8 mouse cellular contexts compared by ENCODE assay signal in genomic region chr4:129555862-129556531, GRCm38 (mm10). TPM values are rescaled to one million over a fixed set of nuclear protein-coding genes. Genes with fewer than 3 reads are reported as not detected.
DNase-seq lines count a peak whose midpoint lies in the region; ATAC-seq and TF ChIP-seq lines count a peak whose summit lies in the region.

No protein-coding gene starts in this region.

- H3K4me1 ChIP-seq in MEL (ENCODE audit: control insufficient read depth in 1 of 2, insufficient read depth in 2 of 2, low read length in 2 of 2): peaks cover 0 to 15% of the 10 kb centered on the region in 2 experiments; a peak in 2 of 4 replicates
- H3K4me1 ChIP-seq in embryonic facial prominence, embryonic 13.5 days: peaks cover 17% of the 10 kb centered on the region
- H3K4me1 ChIP-seq in hindbrain, postnatal 0 days (ENCODE audit: insufficient read depth, low read length): 0 out of 2 replicates have a peak, but pooled peaks cover 14% of the 10 kb centered on the region

- TF ChIP-seq POLR2A in MEL (IDR thresholded peaks at IDR 0.05; ENCODE audit: control insufficient read depth in 1 of 2, insufficient read depth in 1 of 2, low read depth in 1 of 2, low read length in 2 of 2, poor library complexity in 1 of 2): no peak

- H3K4me3 ChIP-seq in MEL (ENCODE audit: control insufficient read depth in 1 of 2, insufficient read depth in 1 of 2, low read depth in 2 of 2, low read length in 2 of 2): peak overlapping the region; percentile 71 to 89
- H3K4me3 ChIP-seq in embryonic facial prominence, embryonic 13.5 days: peak overlapping the region; percentile 55
- peak overlapping the region; percentile 41 for H3K4me3 ChIP-seq in hindbrain, postnatal 0 days (ENCODE audit: low read length)

- no peaks in the 10 kb centered on the region for H3K9me3 ChIP-seq in MEL (replicated peaks; ENCODE audit: insufficient read depth, low read length)
- no peaks in the 10 kb centered on the region for H3K9me3 ChIP-seq in embryonic facial prominence, embryonic 13.5 days
- no peaks in the 10 kb centered on the region for H3K9me3 ChIP-seq in hindbrain, postnatal 0 days (ENCODE audit: low read length)

- H3K27me3 ChIP-seq in MEL (ENCODE audit: control insufficient read depth in 1 of 2, insufficient read depth in 2 of 2, low read length in 2 of 2): no peaks in the 10 kb centered on the region
- no peaks in the 10 kb centered on the region for H3K27me3 ChIP-seq in embryonic facial prominence, embryonic 13.5 days
- no peaks in the 10 kb centered on the region for H3K27me3 ChIP-seq in hindbrain, postnatal 0 days (ENCODE audit: insufficient read depth, low read length)

- peak overlapping the region; percentile 66 for H3K9ac ChIP-seq in MEL (ENCODE audit: control insufficient read depth, low read depth, low read length, poor library complexity, severe bottlenecking)
- peak overlapping the region; percentile 75 for H3K9ac ChIP-seq in embryonic facial prominence, embryonic 13.5 days
- H3K9ac ChIP-seq in hindbrain, postnatal 0 days (replicated peaks; ENCODE audit: low read length): peak overlapping the region; percentile 58

- TF ChIP-seq CTCF in MEL (IDR thresholded peaks at IDR 0.05 in 2 of 3, conservative IDR thresholded peaks at IDR 0.05 in 1 of 3; ENCODE audit: control insufficient read depth in 1 of 3, insufficient read depth in 1 of 3, low read depth in 2 of 3, low read length in 3 of 3, poor library complexity in 1 of 3, severe bottlenecking in 1 of 3): no peak
- TF ChIP-seq CTCF in hindbrain, postnatal 0 days (IDR thresholded peaks at IDR 0.05; ENCODE audit: low read depth): no peak

- H3K36me3 ChIP-seq in MEL (ENCODE audit: control insufficient read depth in 1 of 2, insufficient read depth in 2 of 2, low read length in 2 of 2): peaks cover 0 to 2% of the 10 kb centered on the region in 2 experiments; a peak in 2 of 4 replicates
- no peaks in the 10 kb centered on the region for H3K36me3 ChIP-seq in embryonic facial prominence, embryonic 13.5 days
- H3K36me3 ChIP-seq in hindbrain, postnatal 0 days (ENCODE audit: insufficient read depth, low read length): no peaks in the 10 kb centered on the region

- TF ChIP-seq EP300 in MEL (IDR thresholded peaks at IDR 0.05; ENCODE audit: low read depth in 1 of 2, low read length in 2 of 2): no peak

- TF ChIP-seq RAD21 in MEL (IDR thresholded peaks at IDR 0.05; ENCODE audit: low read depth, low read length): no peak

- peak; percentile 16; the same call in 1 of the 2 replicates for ATAC-seq in embryonic facial prominence, embryonic 13.5 days (ENCODE audit: insufficient number of reproducible peaks, insufficient read depth, low FRiP score, low TSS enrichment, low read depth)
- ATAC-seq in hindbrain, postnatal 0 days: peak; percentile 77
- 0 out of 2 replicates have a peak, but pooled peaks have one; percentile 12 for ATAC-seq in megakaryocyte progenitor cell, adult 5-6 weeks (replicated peaks; ENCODE audit: poor library complexity)
- ATAC-seq in CD4-positive, CD25-positive, alpha-beta regulatory T cell, adult 4 months: no peak

- peak; percentile 29 for DNase-seq in kidney, postnatal 14 days
- no peak for DNase-seq in kidney, postnatal 10 days
- peak; percentile 43 for DNase-seq in MEL (ENCODE audit: low read depth, low spot score)
- peak; percentile 22 for DNase-seq in hindbrain, postnatal 0 days (ENCODE audit: low spot score)
- no peak for DNase-seq in c-Kit-positive CD71-positive TER-119-positive erythroid progenitor cells, embryonic 14.5 days (ENCODE audit: low spot score)

- peak overlapping the region; percentile 86 for H3K4me2 ChIP-seq in embryonic facial prominence, embryonic 13.5 days
- H3K4me2 ChIP-seq in hindbrain, postnatal 0 days (ENCODE audit: low read depth, low read length): peak overlapping the region; percentile 88

- WGBS in embryonic facial prominence, embryonic 13.5 days: 1% methylated on average over 24 of the region's 24 CpGs
- under 1% methylated on average over 24 of the region's 24 CpGs for WGBS in hindbrain, postnatal 0 days

- H3K27ac ChIP-seq in MEL (ENCODE audit: control insufficient read depth, low read depth, low read length): peak overlapping the region; percentile 41
- peak overlapping the region; percentile 78 for H3K27ac ChIP-seq in embryonic facial prominence, embryonic 13.5 days
- H3K27ac ChIP-seq in hindbrain, postnatal 0 days: peak overlapping the region; percentile 82

- peaks cover 1% of the 10 kb centered on the region; the same call in 1 of the 2 replicates for H3K79me2 ChIP-seq in MEL (ENCODE audit: control insufficient read depth, insufficient read depth, low read length, poor library complexity)

TF ChIP-seq in MEL, 35 proteins besides CTCF, POLR2A, EP300 and RAD21 (continues in another document):
- peak; percentile 28; the same call in 1 of the 2 replicates for TF ChIP-seq USF1 (IDR thresholded peaks at IDR 0.05; ENCODE audit: low read depth, low read length)
- TF ChIP-seq POLR2AphosphoS5 (IDR thresholded peaks at IDR 0.05; ENCODE audit: borderline replicate concordance, low read depth, low read length): no peak
- TF ChIP-seq NRF1 (IDR thresholded peaks at IDR 0.05; ENCODE audit: insufficient read depth, low read depth, low read length, poor library complexity, severe bottlenecking): no peak
- TF ChIP-seq UBTF (IDR thresholded peaks at IDR 0.05; ENCODE audit: borderline replicate concordance, insufficient read depth, low read depth, low read length): no peak
- TF ChIP-seq ZNF384 (IDR thresholded peaks at IDR 0.05; ENCODE audit: low read depth, low read length): no peak
- TF ChIP-seq MYC (IDR thresholded peaks at IDR 0.05; ENCODE audit: low read depth, low read length): no peak
- TF ChIP-seq E2F4 (IDR thresholded peaks at IDR 0.05; ENCODE audit: borderline replicate concordance, low read depth, low read length): no peak

RNA-seq across cellular contexts. Expression of gene Hdac1, which starts 13.5 kb away (rescaled TPM):
- total RNA-seq in MEL (2012; rRNA removed): 38.9 and 47.9 TPM in 2 replicates
- 100 to 1,000 TPM; 108 to 185 TPM for polyA plus RNA-seq in MEL (2012; ENCODE audit: insufficient read depth in 1 of 2, insufficient read length in 2 of 2, low read depth in 1 of 2, low replicate concordance in 2 of 2, missing spikeins in 1 of 2)
- 237 and 240 TPM in 2 replicates for polyA plus RNA-seq in embryonic facial prominence, embryonic 13.5 days (2015; fragmentation: Nextera tagmentation; extraction: Ambion mirVana)
- total RNA-seq in hindbrain, postnatal 0 days (2014; rRNA removed): 20.7 and 38.0 TPM in 2 replicates
- 56.6 and 62.1 TPM in 2 replicates for polyA plus RNA-seq in hindbrain, postnatal 0 days (2015; fragmentation: Nextera tagmentation; extraction: Ambion mirVana)
- total RNA-seq in megakaryocyte progenitor cell, adult 5-6 weeks (2015): 114 and 119 TPM in 2 replicates
- total RNA-seq in megakaryocyte progenitor cell, adult 5-6 weeks (2017): 58.5 and 79.7 TPM in 2 replicates
- 100 to 1,000 TPM; 270 to 328 TPM for polyA plus RNA-seq in CD4-positive, CD25-positive, alpha-beta regulatory T cell, adult 4 months (2017; shearing (Covaris generic))

RNA-seq across cellular contexts. Expression of gene Lck, which starts 17.4 kb away (rescaled TPM):
- 2.7 and 3.6 TPM in 2 replicates for total RNA-seq in MEL (2012; rRNA removed)
- 1 to 10 TPM in 1 of 2 experiments, not detected in 1; 6.9 TPM for polyA plus RNA-seq in MEL (2012; ENCODE audit: insufficient read depth in 1 of 2, insufficient read length in 2 of 2, low read depth in 1 of 2, low replicate concordance in 2 of 2, missing spikeins in 1 of 2)
- polyA plus RNA-seq in embryonic facial prominence, embryonic 13.5 days (2015; fragmentation: Nextera tagmentation; extraction: Ambion mirVana): 7.4 and 9.5 TPM in 2 replicates
- 10.1 and 12.5 TPM in 2 replicates for total RNA-seq in hindbrain, postnatal 0 days (2014; rRNA removed)
- 12.2 and 13.0 TPM in 2 replicates for polyA plus RNA-seq in hindbrain, postnatal 0 days (2015; fragmentation: Nextera tagmentation; extraction: Ambion mirVana)
- total RNA-seq in megakaryocyte progenitor cell, adult 5-6 weeks (2015): 1.2 and 2.7 TPM in 2 replicates
- 3.5 and 4.4 TPM in 2 replicates for total RNA-seq in megakaryocyte progenitor cell, adult 5-6 weeks (2017)
- polyA plus RNA-seq in CD4-positive, CD25-positive, alpha-beta regulatory T cell, adult 4 months (2017; shearing (Covaris generic)): 1,000 to 10,000 TPM; 1,549 to 2,173 TPM

RNA-seq across cellular contexts. Expression of gene Fam167b, which starts 22.4 kb away (rescaled TPM):
- not detected in 2 replicates for total RNA-seq in MEL (2012; rRNA removed)
- polyA plus RNA-seq in MEL (2012; ENCODE audit: insufficient read depth in 1 of 2, insufficient read length in 2 of 2, low read depth in 1 of 2, low replicate concordance in 2 of 2, missing spikeins in 1 of 2): not detected
- 3.4 and 5.8 TPM in 2 replicates for polyA plus RNA-seq in embryonic facial prominence, embryonic 13.5 days (2015; fragmentation: Nextera tagmentation; extraction: Ambion mirVana)
- not detected in 2 replicates for total RNA-seq in hindbrain, postnatal 0 days (2014; rRNA removed)
- 0.33 and 0.48 TPM in 2 replicates for polyA plus RNA-seq in hindbrain, postnatal 0 days (2015; fragmentation: Nextera tagmentation; extraction: Ambion mirVana)
- not detected in 2 replicates for total RNA-seq in megakaryocyte progenitor cell, adult 5-6 weeks (2015)
- not detected in 2 replicates for total RNA-seq in megakaryocyte progenitor cell, adult 5-6 weeks (2017)
- under 1 TPM in 1 of 2 experiments, not detected in 1; 0.86 TPM for polyA plus RNA-seq in CD4-positive, CD25-positive, alpha-beta regulatory T cell, adult 4 months (2017; shearing (Covaris generic))

RNA-seq across cellular contexts. Expression of gene Marcksl1, which starts 42.6 kb away (rescaled TPM):
- 25.3 and 26.9 TPM in 2 replicates for total RNA-seq in MEL (2012; rRNA removed)
- 10 to 100 TPM in 1 of 2 experiments, not detected in 1; 62.7 TPM for polyA plus RNA-seq in MEL (2012; ENCODE audit: insufficient read depth in 1 of 2, insufficient read length in 2 of 2, low read depth in 1 of 2, low replicate concordance in 2 of 2, missing spikeins in 1 of 2)
- polyA plus RNA-seq in embryonic facial prominence, embryonic 13.5 days (2015; fragmentation: Nextera tagmentation; extraction: Ambion mirVana): 839 and 1,023 TPM in 2 replicates
- total RNA-seq in hindbrain, postnatal 0 days (2014; rRNA removed): 1,438 and 1,538 TPM in 2 replicates
- 1,583 and 1,620 TPM in 2 replicates for polyA plus RNA-seq in hindbrain, postnatal 0 days (2015; fragmentation: Nextera tagmentation; extraction: Ambion mirVana)
- total RNA-seq in megakaryocyte progenitor cell, adult 5-6 weeks (2015): 56.8 and 62.3 TPM in 2 replicates
- 37.5 and 43.9 TPM in 2 replicates for total RNA-seq in megakaryocyte progenitor cell, adult 5-6 weeks (2017)
- polyA plus RNA-seq in CD4-positive, CD25-positive, alpha-beta regulatory T cell, adult 4 months (2017; shearing (Covaris generic)): 1 to 10 TPM; 2.3 to 2.6 TPM

RNA-seq across cellular contexts. Expression of gene Eif3i, which starts 44.5 kb away (rescaled TPM):
- total RNA-seq in MEL (2012; rRNA removed): 766 and 806 TPM in 2 replicates
- polyA plus RNA-seq in MEL (2012; ENCODE audit: insufficient read depth in 1 of 2, insufficient read length in 2 of 2, low read depth in 1 of 2, low replicate concordance in 2 of 2, missing spikeins in 1 of 2): 100 to 1,000 TPM; 396 to 730 TPM
- 274 and 289 TPM in 2 replicates for polyA plus RNA-seq in embryonic facial prominence, embryonic 13.5 days (2015; fragmentation: Nextera tagmentation; extraction: Ambion mirVana)
- total RNA-seq in hindbrain, postnatal 0 days (2014; rRNA removed): 364 and 401 TPM in 2 replicates
- 231 and 233 TPM in 2 replicates for polyA plus RNA-seq in hindbrain, postnatal 0 days (2015; fragmentation: Nextera tagmentation; extraction: Ambion mirVana)
- 405 and 434 TPM in 2 replicates for total RNA-seq in megakaryocyte progenitor cell, adult 5-6 weeks (2015)
- total RNA-seq in megakaryocyte progenitor cell, adult 5-6 weeks (2017): 298 and 336 TPM in 2 replicates
- polyA plus RNA-seq in CD4-positive, CD25-positive, alpha-beta regulatory T cell, adult 4 months (2017; shearing (Covaris generic)): 100 to 1,000 TPM; 337 to 353 TPM

Comparison
In these comparisons a context has a peak if more than half of its experiments do, and no peak if none do; other contexts are left out.
1. DNase-seq: peak in kidney, postnatal 14 days (single experiment), MEL (single experiment) and hindbrain, postnatal 0 days (single experiment); none in kidney, postnatal 10 days (single experiment) and c-Kit-positive CD71-positive TER-119-positive erythroid progenitor cells, embryonic 14.5 days (single experiment).
2. RNA of gene Lck, which starts 17.4 kb away (polyA plus RNA-seq): 1,549 to 2,173 TPM in CD4-positive, CD25-positive, alpha-beta regulatory T cell, adult 4 months; 12.2 to 13.0 TPM in hindbrain, postnatal 0 days, 7.4 to 9.5 TPM in embryonic facial prominence, embryonic 13.5 days and 6.9 TPM in MEL; every median in the first group is over 100 times any median in the second.
3. Peak in every context shown above with its lines, with median percentiles within 50 percentile points of each other: H3K27ac ChIP-seq, H3K4me3 ChIP-seq and H3K9ac ChIP-seq.